Mouse (Mus musculus) lung, postnatal 0 days (tissue): ENCODE results near the gene Cyb5d1. TPM values are rescaled to one million over a fixed set of nuclear protein-coding genes. Genes with fewer than 3 reads are reported as not detected.

ENCODE experiments used
- ATAC-seq: fragments of 200-750 bp; cut with Nextera tagmentation; 2 replicates; pipeline ENCODE4 v1.8.0; 2017; ENCODE audit warnings: moderate library complexity
- DNase-seq: peaks from one replicate; pipeline ENCODE4 v3.0.0-alpha.2; 2016; ENCODE audit warnings: low spot score
- H3K27ac ChIP-seq: fragments of 300-500 bp; sonication (generic); 2 replicates; pipeline ENCODE4 v1.5.1; 2014; ENCODE audit warnings: antibody characterized with exemption, mild to moderate bottlenecking, low read length, mixed read lengths
- H3K27me3 ChIP-seq: fragments of 300-500 bp; sonication (generic); replicated peaks from 2 replicates; pipeline ENCODE4 v1.6.1; 2014; ENCODE audit warnings: low read length, mixed read lengths; ENCODE audit not compliant: insufficient read depth
- H3K36me3 ChIP-seq: fragments of 300-500 bp; sonication (generic); 2 replicates; pipeline ENCODE4 v1.6.1; 2014; ENCODE audit warnings: low read length, mixed read lengths; ENCODE audit not compliant: insufficient read depth
- H3K4me1 ChIP-seq: fragments of 300-500 bp; sonication (generic); 2 replicates; pipeline ENCODE4 v1.6.1; 2014; ENCODE audit warnings: antibody characterized with exemption, low read depth, low read length, mixed read lengths; ENCODE audit not compliant: insufficient read depth
- H3K4me2 ChIP-seq: fragments of 300-500 bp; sonication (generic); replicated peaks from 2 replicates; pipeline ENCODE4 v1.6.1; 2014; ENCODE audit warnings: low read depth, mild to moderate bottlenecking, low read length, moderate library complexity, mixed read lengths
- H3K4me3 ChIP-seq: fragments of 300-500 bp; sonication (generic); 2 replicates; pipeline ENCODE4 v1.5.1; 2014; ENCODE audit warnings: low read depth, low read length
- H3K9ac ChIP-seq: fragments of 300-500 bp; sonication (generic); replicated peaks from 2 replicates; pipeline ENCODE4 v1.6.1; 2014; ENCODE audit warnings: low read depth, mild to moderate bottlenecking
- H3K9me3 ChIP-seq: fragments of 300-500 bp; sonication (generic); 2 replicates; pipeline ENCODE4 v1.6.1; 2016; ENCODE audit warnings: low read length, mixed read lengths
- CTCF ChIP-seq: IDR thresholded peaks from 2 replicates; pipeline ENCODE4 v1.5.1; 2016; ENCODE audit warnings: antibody characterized with exemption, mild to moderate bottlenecking
- EP300 ChIP-seq: IDR thresholded peaks from 2 replicates; pipeline ENCODE4 v1.6.1; 2016; ENCODE audit warnings: antibody characterized with exemption, mild to moderate bottlenecking, control low read depth
- WGBS: fragments of 180-500 bp; shearing (Covaris S2); extraction: QIAGEN DNeasy Blood & Tissue Kit; methylation state at CpG from one replicate; pipeline ENCODE4 v1.1.7; 2014; 5-methylcytosine and 5-hydroxymethylcytosine counted together
- polyA plus RNA-seq: library from polyadenylated mRNA; unstranded; fragments of >200 nt; fragmentation: Nextera tagmentation; extraction: Ambion mirVana; gene quantifications from 2 replicates; pipeline ENCODE4 v1.2.1, GENCODE M21; 2015

Gene Cyb5d1
- polyA plus RNA-seq, 1 experiment from 2014 or later = 16.3 TPM

DNA sequence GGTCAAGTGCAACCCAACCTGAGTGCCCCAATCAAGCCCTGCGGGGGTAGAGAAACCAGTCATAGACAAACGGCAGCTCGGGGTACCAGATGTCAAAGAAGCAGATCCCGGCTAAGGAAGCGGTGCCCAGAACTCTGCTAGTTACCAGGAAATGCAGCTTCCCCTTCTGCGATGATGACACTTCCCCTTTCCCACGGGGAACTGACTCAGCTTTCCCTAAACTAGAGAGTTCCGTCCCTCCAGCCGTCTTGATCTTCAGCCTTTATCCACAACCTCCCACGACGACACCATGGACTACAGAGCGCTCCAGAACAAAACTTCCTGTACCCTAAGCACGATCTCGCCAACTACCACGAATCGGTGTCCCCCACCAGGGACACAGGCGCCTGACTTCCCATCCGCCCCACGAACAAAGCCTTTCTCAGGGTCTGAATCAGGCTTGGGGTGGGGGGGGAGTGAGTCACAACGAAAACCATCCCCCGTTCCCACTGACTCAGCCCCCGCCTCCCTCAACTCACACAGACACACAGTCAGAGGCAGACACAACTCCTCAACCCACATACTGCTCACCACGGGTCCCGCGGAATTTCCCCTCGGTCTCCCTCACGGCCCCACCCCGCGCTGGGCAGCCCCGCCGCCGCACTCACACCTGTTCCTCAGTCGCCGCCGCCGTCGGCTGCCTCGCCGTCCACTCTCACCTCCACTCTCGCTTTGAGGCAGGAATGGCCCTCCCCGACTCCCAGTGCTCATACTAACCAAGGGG is 15.1 kb upstream of the Cyb5d1 start:
- WGBS = 3% methylated on average over 35 of the region's 41 CpGs
- Histone ChIP-seq H3K4me1 (peaks cover 32% of the 10 kb centered on the region), H3K9me3 (no peaks in the 10 kb centered on the region), H3K27ac (peak overlapping the region; percentile 100), H3K27me3 (no peaks in the 10 kb centered on the region), H3K4me3 (peak overlapping the region; percentile 75), H3K9ac (peak overlapping the region; percentile 93), H3K4me2 (peak overlapping the region; percentile 97), H3K36me3 (peaks cover 25% of the 10 kb centered on the region)
- peak; percentile 20 for ATAC-seq
- peak; percentile 92 for DNase-seq
- TF ChIP-seq EP300 (peak; percentile 79), CTCF (no peak)

DNA sequence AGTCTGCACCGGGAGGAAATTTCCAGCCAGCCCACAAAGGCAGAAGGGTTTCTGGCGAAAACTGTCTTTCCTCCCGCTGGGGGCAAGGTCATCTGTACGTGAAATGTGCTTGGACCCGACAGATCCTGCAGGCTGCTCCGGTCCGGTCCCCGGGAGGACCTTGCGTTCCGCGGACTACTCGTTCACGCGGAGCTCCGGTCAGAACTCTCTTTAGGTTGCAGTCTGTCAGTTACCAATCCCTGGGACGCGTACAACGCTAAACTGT is 14.5 kb upstream of the Cyb5d1 start:
- no peak for TF ChIP-seq CTCF
- WGBS = 0% methylated on average over 18 of the region's 18 CpGs
- Histone ChIP-seq H3K9me3 (no peaks in the 10 kb centered on the region), H3K4me2 (peak overlapping the region; percentile 97), H3K27me3 (no peaks in the 10 kb centered on the region), H3K27ac (peak overlapping the region; percentile 100), H3K9ac (peak overlapping the region; percentile 93), H3K4me3 (peak overlapping the region; percentile 75), H3K36me3 (peaks cover 30% of the 10 kb centered on the region), H3K4me1 (peaks cover 30% of the 10 kb centered on the region)
- ATAC-seq (no peak), DNase-seq (no peak)

DNA sequence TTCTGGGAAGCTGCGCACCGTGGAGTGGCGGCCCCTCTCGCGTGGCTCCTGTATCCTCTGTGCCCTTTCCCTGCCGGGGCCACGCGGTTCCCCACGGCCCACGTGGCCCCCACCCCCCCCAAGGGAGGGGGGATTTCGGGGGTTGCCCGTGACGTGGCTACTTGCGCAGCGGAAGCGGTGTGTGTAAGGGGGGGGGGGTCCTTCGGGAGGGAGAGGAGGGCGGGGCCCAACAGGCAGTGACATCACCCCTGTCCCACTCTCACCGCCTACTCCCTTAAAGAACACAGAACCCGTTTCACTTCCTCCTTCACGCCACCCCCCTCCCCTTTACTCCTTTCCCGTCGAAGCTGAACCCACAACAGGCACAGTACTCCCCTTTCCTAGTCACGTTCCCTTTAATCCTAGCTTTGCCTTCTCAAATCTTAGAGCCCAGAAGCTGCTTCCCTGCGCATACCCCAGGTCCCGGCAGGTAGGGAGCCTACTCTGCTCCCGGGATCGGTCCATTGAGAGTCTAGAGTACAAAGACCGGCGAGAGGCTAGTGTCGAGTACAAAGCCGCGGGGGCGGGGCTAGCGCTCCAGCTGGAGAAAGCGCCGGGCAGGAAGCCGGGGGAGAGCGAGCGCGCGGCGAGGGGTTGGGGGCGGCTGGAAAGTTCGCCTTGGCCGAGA is 14.1 kb upstream of the Cyb5d1 start:
- ATAC-seq (peak; percentile 64), DNase-seq (peak; percentile 97)
- Histone ChIP-seq H3K9ac (peak overlapping the region; percentile 93), H3K27me3 (no peaks in the 10 kb centered on the region), H3K4me1 (peaks cover 26% of the 10 kb centered on the region), H3K4me3 (peak overlapping the region; percentile 75), H3K27ac (peak overlapping the region; percentile 100), H3K4me2 (peak overlapping the region; percentile 97), H3K36me3 (peaks cover 34% of the 10 kb centered on the region), H3K9me3 (no peaks in the 10 kb centered on the region)
- TF ChIP-seq EP300 (peak; percentile 76), CTCF (0 out of 2 replicates have a peak, but pooled peaks have one; percentile 1)
- under 1% methylated on average over 34 of the region's 46 CpGs for WGBS

DNA sequence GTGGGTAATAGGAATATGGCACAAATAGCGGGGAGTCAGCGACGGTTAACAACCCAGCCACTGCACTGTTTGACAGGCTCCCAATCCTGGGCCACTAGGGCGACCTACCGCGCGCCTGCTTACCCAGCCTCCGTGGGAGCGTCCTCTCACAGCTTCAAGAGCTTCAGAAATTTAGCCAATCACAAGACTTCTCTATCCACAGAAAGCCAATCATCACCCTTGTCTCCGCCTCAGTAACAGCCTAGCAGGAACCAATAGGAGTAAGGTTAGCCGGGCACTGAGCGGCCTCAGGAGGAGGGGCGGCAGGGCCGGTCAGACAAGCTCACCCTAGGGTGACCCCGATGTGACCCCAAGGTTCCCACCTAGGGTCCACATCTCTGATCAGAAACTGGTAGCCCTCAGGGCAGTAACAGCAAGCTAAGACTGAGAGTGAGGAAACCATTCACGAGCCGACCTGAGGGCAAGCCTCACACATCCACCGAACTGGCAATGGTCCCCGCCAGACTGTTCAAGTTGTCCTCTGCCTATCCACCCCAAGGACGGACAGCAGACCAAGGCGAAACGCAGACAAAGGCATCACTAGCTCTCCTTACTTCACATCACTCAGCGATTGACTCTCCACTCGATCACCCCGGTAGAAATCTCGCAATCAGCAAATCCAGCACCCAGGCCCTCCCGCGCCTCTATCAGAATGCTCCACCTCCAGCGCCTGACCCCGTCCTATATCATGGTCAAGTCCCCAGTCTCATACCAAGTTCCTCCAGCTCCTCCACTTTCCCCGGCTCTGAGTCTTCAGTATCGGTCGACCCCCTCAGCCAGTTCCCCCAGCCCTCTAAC is 13.3 kb upstream of the Cyb5d1 start:
- no peaks in the 10 kb centered on the region for H3K9me3 ChIP-seq
- peak; percentile 24; the same call in 1 of the 2 replicates for TF ChIP-seq CTCF
- TF ChIP-seq EP300 = no peak
- peaks cover 20% of the 10 kb centered on the region for H3K4me1 ChIP-seq
- peak; percentile 98 for DNase-seq
- peaks cover 40% of the 10 kb centered on the region for H3K36me3 ChIP-seq
- ATAC-seq = peak; percentile 70
- no peaks in the 10 kb centered on the region for H3K27me3 ChIP-seq
- WGBS = under 1% methylated on average over 33 of the region's 33 CpGs
- H3K9ac ChIP-seq = peak overlapping the region; percentile 93
- H3K27ac ChIP-seq = peak overlapping the region; percentile 100
- peak overlapping the region; percentile 75 for H3K4me3 ChIP-seq
- H3K4me2 ChIP-seq = peak overlapping the region; percentile 97

DNA sequence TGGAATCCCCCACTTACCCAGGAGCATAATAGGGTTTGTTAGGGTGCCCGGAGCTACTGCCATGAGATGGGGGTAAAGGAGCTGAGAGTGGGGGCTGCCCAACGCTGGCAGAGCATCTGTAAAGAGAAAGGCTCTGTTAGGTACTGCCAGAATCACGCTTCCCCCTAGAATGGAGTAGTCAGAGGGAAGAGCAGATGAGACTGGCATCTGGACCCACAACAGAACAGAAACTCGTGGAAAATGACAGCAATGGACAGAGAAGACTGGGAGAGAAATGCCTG is 12.2 kb upstream of the Cyb5d1 start:
- Histone ChIP-seq H3K4me3 (no peak overlapping the region), H3K27ac (peak overlapping the region; percentile 35; the same call in 1 of the 2 replicates), H3K4me1 (peaks cover 15% of the 10 kb centered on the region), H3K27me3 (no peaks in the 10 kb centered on the region), H3K9ac (no peak overlapping the region), H3K4me2 (peak overlapping the region; percentile 97; the same call in 1 of the 2 replicates), H3K9me3 (no peaks in the 10 kb centered on the region), H3K36me3 (peaks cover 44% of the 10 kb centered on the region)
- no peak for DNase-seq
- 87% methylated on average over 4 of the region's 4 CpGs for WGBS
- TF ChIP-seq CTCF (no peak), EP300 (no peak)
- ATAC-seq = no peak
